Mouse (Mus musculus) gastrocnemius, postnatal 25 days (tissue): Measurements from ENCODE around the gene Fam126a. TPM values are rescaled to one million over a fixed set of nuclear protein-coding genes. Genes with fewer than 3 reads are reported as not detected.

Source experiments
- DNase-seq: peaks from one replicate; pipeline ENCODE4 v3.0.0; 2022
- total RNA-seq, 2 experiments: library from RNA; stranded (reverse); gene quantifications; 1 replicate in 1 of 2; 2 replicates in 1 of 2; pipeline ENCODE4 v1.2.3; 2021

The Fam126a gene
- total RNA-seq, 2 experiments from 2014 or later: 7.1 to 8.1 TPM

GRCm38 (mm10) chr5:23992876-23993552 lies 37.5 kb downstream of the Fam126a start:
- peak; percentile 33 for DNase-seq

GRCm38 (mm10) chr5:23990001-23990400 lies 40.5 kb downstream of the Fam126a start:
- DNase-seq: no peak

DNA sequence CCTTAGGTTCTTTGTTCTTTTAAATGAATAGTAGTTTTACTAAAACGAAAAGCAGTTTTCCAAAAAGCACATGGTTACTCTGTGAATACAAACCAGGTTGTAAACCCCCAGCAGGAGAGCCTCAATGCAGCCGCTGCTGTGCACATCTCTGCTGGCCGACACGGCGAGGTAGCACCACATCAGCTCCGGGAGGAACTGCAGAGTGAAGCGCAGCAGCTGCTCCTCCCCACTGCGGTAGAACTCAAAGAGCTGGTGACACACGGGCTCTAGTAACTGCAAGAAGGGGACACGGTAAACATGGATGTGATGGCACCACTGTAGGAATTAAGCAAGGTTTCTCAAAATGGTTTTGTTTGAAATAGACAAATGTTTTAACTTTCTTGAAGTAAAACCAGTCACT lies 42.7 kb downstream of the Fam126a start:
- no peak for DNase-seq

GRCm38 (mm10) chr5:23982081-23982480 lies 48.4 kb downstream of the Fam126a start:
- peak; percentile 25 for DNase-seq

DNA sequence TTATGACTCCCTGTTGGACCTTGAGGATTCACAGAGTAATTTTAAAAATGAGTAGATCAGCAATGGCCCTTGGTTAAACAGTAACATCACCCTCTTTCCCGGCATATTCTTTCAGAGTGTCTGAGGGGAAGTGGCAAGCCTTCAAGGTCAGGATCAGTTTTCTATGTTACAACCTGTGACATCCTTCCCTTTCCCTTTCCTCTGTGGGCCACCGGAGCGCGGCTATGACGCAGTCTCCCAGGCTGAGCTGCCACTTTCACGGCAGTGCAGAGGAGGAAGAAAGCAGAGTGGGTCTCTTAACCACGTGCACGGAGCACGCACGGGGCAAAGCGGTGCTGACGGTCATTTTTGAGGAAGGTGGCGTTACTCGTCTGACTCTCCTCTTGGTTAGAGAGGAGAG lies 52.0 kb downstream of the Fam126a start:
- DNase-seq: no peak

DNA sequence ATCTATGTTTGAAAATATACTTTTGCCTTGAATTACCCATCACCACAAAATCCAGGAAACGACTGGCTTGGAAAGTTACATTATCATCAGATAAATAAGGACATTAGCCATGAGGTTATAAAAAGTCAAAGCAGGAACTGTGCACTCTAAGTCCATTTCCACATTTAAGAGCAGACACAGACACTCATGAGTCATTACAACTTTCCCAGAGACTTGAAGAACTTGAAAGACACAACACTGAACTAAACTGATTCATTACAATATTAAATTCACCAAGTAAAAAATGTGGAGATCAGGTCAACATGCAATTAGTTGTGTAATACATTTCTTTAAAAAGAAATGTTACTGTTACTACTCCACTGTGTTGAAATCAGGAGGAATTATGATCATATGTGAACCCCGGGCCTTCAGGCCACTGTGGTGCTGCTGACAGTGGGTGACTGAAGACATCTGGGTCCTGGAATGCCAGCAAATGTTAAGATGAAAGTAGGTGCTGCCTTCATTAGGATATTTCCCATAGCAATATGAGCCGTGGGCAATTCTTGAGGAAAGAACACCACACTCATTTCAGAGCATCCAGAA lies 55.4 kb downstream of the Fam126a start:
- no peak for DNase-seq

- DNase-seq: no peak
Measured at GRCm38 (mm10) chr5:23967705-23968104, 62.8 kb downstream of the Fam126a start.

DNA sequence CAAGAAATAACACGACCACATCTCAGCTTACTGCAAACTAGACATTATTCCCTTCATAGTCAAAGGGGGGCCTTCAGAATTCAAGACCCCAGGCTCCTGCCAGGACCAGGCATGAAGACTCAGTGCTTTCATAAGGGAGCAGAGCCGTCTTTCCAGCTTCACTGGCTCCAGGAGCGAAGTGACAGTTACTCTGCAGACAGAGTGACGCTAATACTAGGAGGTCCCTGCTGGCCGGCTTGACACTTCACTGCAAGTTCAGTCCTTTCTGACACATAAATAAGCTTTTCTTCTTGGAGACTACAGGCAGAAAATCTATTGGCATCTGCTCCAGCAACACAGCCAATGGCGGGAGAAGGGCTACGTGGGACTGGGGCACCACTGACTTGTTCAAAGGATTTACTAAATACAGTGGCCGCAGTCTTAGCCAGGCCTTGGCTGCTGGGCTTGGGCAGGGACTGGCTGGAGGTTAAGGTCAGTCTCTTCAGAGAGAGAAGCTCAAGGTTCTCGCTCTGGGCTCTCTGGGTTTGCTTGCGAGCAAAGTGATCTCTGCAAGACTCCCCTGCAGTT lies 65.8 kb downstream of the Fam126a start:
- no peak for DNase-seq

DNA sequence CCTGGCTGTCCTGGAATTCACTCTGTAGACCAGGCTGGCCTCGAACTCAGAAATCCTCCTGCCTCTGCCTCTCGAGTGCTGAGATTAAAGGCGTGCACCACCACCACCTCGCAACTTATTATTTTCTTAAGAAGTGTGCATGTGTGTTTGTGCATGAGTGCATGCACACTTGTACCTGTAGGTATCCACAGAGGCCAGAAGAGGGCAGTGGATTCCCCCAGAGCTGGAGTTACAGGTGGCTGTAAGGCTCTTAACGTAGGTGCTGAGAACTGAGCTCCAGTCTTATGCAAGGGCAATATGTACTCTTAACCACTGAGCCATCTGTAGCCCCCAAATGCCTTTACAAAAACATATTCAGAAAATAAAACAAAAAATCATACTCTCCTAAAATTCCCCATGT lies 77.4 kb downstream of the Fam126a start:
- DNase-seq: no peak

DNA sequence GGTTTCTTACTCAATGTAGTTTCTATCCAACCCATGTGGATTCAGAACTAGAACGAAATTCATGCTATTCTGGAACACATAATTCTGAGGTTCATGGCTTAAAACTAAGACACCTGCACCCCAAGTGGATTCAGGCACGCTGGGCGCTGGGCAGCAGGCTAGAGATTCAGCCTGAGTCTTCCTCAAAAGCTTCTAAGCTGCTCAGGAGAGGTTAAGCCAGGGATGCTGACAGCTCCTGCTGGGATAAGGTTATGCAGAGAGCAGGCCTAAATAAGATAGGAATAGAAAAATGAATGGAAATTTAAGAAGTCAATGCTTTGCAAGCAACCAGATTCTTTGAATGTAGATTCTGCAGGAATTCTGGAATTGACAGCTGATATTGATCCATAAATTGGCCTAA lies 82.4 kb downstream of the Fam126a start:
- no peak for DNase-seq

DNA sequence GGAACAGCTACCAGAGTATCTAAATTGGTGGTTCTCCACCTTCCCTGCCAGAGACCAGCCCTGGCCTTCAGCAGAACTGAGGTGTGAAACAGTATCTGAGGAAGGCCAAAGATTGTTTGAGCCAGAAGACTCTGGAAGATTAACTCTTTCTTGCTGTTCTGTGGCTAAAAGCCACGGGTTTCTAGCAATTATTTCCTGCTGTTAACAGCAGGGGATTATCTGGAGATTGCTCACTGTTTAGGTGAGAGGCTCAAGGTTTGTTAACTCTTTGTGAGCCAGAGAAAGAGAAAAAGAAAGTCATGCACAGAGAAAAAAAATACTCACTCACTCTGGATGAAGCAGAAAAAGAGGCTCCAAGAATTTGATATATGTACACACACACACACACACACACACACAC lies 85.4 kb downstream of the Fam126a start:
- DNase-seq: no peak

DNA sequence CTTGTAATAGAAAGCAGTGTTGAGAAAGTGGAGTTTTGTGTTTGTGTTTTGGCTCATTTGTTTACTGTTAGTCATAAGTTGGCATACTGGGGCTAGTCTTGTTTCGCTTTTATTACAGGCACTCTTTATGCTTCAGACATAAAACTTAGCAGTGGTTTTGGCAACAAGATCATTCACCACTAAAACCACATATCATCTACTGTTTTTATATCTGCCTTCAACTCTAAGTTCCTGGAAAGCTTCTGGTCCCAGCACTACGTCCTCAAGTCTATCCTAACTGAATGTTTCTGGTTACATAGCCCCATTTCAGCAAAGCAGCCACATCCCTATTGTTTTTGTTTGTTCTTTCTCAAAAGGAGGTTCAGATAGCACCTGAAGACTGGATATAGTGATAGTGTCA lies 87.0 kb downstream of the Fam126a start:
- DNase-seq: no peak

GRCm38 (mm10) chr5:23923481-23924165 lies 106.9 kb downstream of the Fam126a start:
- no peak for DNase-seq

GRCm38 (mm10) chr5:23922516-23923291 lies 107.8 kb downstream of the Fam126a start:
- no peak for DNase-seq

DNA sequence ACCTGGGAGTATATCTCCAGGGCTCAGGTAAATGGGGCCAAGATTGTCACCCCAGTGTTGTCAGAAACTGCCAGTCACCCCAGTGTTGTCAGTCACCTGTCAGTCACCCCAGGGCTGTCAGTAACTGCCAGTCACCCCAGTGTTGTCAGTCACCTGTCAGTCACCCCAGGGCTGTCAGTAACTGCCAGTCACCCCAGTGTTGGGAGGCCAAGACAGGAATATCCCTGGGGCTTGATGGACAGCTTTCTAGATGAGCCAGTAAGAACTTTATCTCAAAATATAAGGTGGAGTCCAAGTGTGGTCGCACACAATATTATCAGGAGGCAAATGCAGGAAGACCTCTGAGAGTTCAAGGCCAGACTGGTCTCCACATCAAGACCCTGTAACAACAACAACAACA lies 109.2 kb downstream of the Fam126a start:
- DNase-seq: no peak

GRCm38 (mm10) chr5:23919892-23920731 lies 110.4 kb downstream of the Fam126a start:
- DNase-seq: no peak

GRCm38 (mm10) chr5:23917301-23917700 lies 113.2 kb downstream of the Fam126a start:
- DNase-seq: no peak

DNA sequence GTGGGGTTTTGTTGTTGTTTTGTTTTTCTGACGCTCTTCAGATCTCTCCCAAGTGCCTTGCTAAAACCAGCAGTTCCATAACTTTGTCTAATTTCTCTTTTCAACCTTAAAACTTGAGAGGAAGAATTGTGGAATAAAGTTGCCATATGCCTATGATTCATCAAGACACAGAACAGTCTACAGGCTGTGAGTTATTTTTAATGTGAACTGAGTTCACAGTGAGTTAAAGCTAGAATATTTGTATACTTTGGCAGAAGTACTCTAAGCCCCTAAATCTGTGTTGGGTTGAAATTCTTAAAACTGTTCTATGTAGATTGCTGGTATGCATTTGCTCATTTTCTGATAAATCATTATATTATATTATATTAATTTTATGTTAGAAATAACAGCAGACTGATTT lies 118.9 kb downstream of the Fam126a start:
- no peak for DNase-seq

DNA sequence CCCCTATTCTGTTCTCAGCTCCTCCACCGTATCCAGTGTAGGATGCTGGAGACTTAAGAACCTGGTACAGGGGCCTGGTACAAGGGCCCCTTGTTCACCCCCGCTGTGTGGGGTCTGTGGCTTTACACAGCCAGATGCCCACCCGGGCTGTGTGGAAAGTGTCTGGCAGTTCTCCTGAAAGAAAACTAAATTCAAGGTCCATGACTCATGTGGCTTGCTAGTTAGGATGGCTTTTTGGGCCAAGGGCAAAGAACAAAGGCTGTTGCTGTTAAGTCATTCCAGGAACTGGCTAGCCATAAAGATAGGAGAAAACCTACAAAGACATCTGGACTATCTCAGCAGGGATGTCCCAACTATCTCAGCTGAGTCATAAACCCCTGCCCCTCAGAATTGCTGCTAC lies 121.2 kb downstream of the Fam126a start:
- DNase-seq: no peak

GRCm38 (mm10) chr5:23908486-23909090 lies 121.9 kb downstream of the Fam126a start:
- no peak for DNase-seq

- DNase-seq: no peak
Measured at GRCm38 (mm10) chr5:23902221-23902620, 128.3 kb downstream of the Fam126a start.
